Mouse (Mus musculus) stomach, embryonic 16.5 days (tissue): Measurements from ENCODE around the gene Urad. TPM values are rescaled to one million over a fixed set of nuclear protein-coding genes. Genes with fewer than 3 reads are reported as not detected.

Experiments
- ATAC-seq: fragments of 200-750 bp; cut with Nextera tagmentation; 2 replicates; pipeline ENCODE4 v1.8.0; 2017; ENCODE audit warnings: moderate number of reproducible peaks, moderate TSS enrichment; ENCODE audit not compliant: insufficient read depth, low FRiP score
- H3K27ac ChIP-seq: fragments of 300-500 bp; sonication (generic); 2 replicates; pipeline ENCODE4 v1.5.1; 2014; ENCODE audit warnings: low read length
- H3K27me3 ChIP-seq: fragments of 300-500 bp; sonication (generic); 2 replicates; pipeline ENCODE4 v1.6.1; 2014; ENCODE audit warnings: low read length, control low read depth, mixed read lengths; ENCODE audit not compliant: control insufficient read depth, insufficient read depth
- H3K36me3 ChIP-seq: fragments of 300-500 bp; sonication (generic); 2 replicates; pipeline ENCODE4 v1.6.1; 2014; ENCODE audit warnings: low read length; ENCODE audit not compliant: control insufficient read depth, insufficient read depth
- H3K4me1 ChIP-seq: fragments of 300-500 bp; sonication (generic); 2 replicates; pipeline ENCODE4 v1.6.1; 2014; ENCODE audit warnings: low read length, control low read depth, mixed read lengths; ENCODE audit not compliant: control insufficient read depth, insufficient read depth
- H3K4me2 ChIP-seq: fragments of 300-500 bp; sonication (generic); 2 replicates; pipeline ENCODE4 v1.6.1; 2014; ENCODE audit warnings: low read depth, low read length, mixed read lengths
- H3K4me3 ChIP-seq: fragments of 300-500 bp; sonication (generic); replicated peaks from 2 replicates; pipeline ENCODE4 v1.5.1; 2014; ENCODE audit warnings: mild to moderate bottlenecking, low read length
- H3K9ac ChIP-seq: fragments of 300-500 bp; sonication (generic); 2 replicates; pipeline ENCODE4 v1.6.1; 2014; ENCODE audit warnings: low read length
- H3K9me3 ChIP-seq: fragments of 300-500 bp; sonication (generic); replicated peaks from 2 replicates; pipeline ENCODE4 v1.6.1; 2016; ENCODE audit warnings: low read length, control low read depth; ENCODE audit not compliant: control insufficient read depth
- WGBS: fragments of 180-500 bp; shearing (Covaris S2); extraction: QIAGEN DNeasy Blood & Tissue Kit; methylation state at CpG from one replicate; pipeline ENCODE4 v1.1.7; 2014; 5-methylcytosine and 5-hydroxymethylcytosine counted together
- microRNA-seq: library from miRNA; unstranded; fragments of <30 nt; microRNA quantifications from one replicate; pipeline ENCODE4, GENCODE M21; 2016
- polyA plus RNA-seq: library from polyadenylated mRNA; unstranded; fragments of >200 nt; fragmentation: Nextera tagmentation; extraction: Ambion mirVana; gene quantifications from 2 replicates; pipeline ENCODE4 v1.2.1, GENCODE M21; 2015

Gene Urad
- polyA plus RNA-seq, 1 experiment from 2014 or later, result not detected

GRCm38 (mm10) chr5:147269371-147269770 lies 52.9 kb downstream of the Urad start:
- Histone ChIP-seq H3K9me3 (no peaks in the 10 kb centered on the region), H3K4me3 (peak overlapping the region; percentile 41), H3K36me3 (no peaks in the 10 kb centered on the region), H3K9ac (no peak overlapping the region), H3K4me2 (peak overlapping the region; percentile 34; the same call in 1 of the 2 replicates), H3K4me1 (0 out of 2 replicates have a peak, but pooled peaks cover 3% of the 10 kb centered on the region), H3K27ac (no peak overlapping the region), H3K27me3 (peaks cover 80% of the 10 kb centered on the region)
- no peak for ATAC-seq
- 8% methylated on average over 6 of the region's 6 CpGs for WGBS

GRCm38 (mm10) chr5:147268728-147269127 lies 53.5 kb downstream of the Urad start:
- 3% methylated on average over 8 of the region's 8 CpGs for WGBS
- no peak overlapping the region for H3K9ac ChIP-seq
- peak overlapping the region; percentile 34 for H3K4me2 ChIP-seq
- H3K36me3 ChIP-seq, result no peaks in the 10 kb centered on the region
- H3K27ac ChIP-seq, result no peak overlapping the region
- 0 out of 2 replicates have a peak, but pooled peaks cover 3% of the 10 kb centered on the region for H3K4me1 ChIP-seq
- peaks cover 76% of the 10 kb centered on the region for H3K27me3 ChIP-seq
- no peaks in the 10 kb centered on the region for H3K9me3 ChIP-seq
- H3K4me3 ChIP-seq, result 0 out of 2 replicates have a peak overlapping the region, but pooled peaks have one; percentile 41
- no peak for ATAC-seq

GRCm38 (mm10) chr5:147267434-147267833 lies 54.8 kb downstream of the Urad start:
- H3K27me3 ChIP-seq, result peaks cover 69% of the 10 kb centered on the region
- H3K9ac ChIP-seq, result no peak overlapping the region
- no peaks in the 10 kb centered on the region for H3K36me3 ChIP-seq
- peak overlapping the region; percentile 8; the same call in 1 of the 2 replicates for H3K27ac ChIP-seq
- 0 out of 2 replicates have a peak, but pooled peaks cover 3% of the 10 kb centered on the region for H3K4me1 ChIP-seq
- H3K4me3 ChIP-seq, result no peak overlapping the region
- no peaks in the 10 kb centered on the region for H3K9me3 ChIP-seq
- no peak overlapping the region for H3K4me2 ChIP-seq
- no peak for ATAC-seq
- WGBS, result 10% methylated on average over 6 of the region's 6 CpGs

Small RNA genes lying within 50 kb of the gene (microRNA-seq; reads per million reads assigned to microRNA genes)
- not detected for gene Mir7k

Other genes starting within 250 kb of the Urad start
- gene Lnx2, start 245.9 kb downstream of the Urad start, polyA plus RNA-seq, result 18.3 and 20.5 TPM in 2 replicates
- 142 and 145 TPM in 2 replicates for gene Polr1d, start 245.4 kb downstream of the Urad start, polyA plus RNA-seq
- gene Gsx1, start 133.7 kb downstream of the Urad start, polyA plus RNA-seq, result not detected in 2 replicates
- gene Pdx1, start 52.5 kb downstream of the Urad start, polyA plus RNA-seq, result 7.5 and 8.1 TPM in 2 replicates
- 2.5 and 3.4 TPM in 2 replicates for gene Cdx2, start 15.2 kb downstream of the Urad start, polyA plus RNA-seq
- 0.24 and 0.59 TPM in 2 replicates for gene Flt3, start 78.0 kb upstream of the Urad start, polyA plus RNA-seq
- gene Pan3, start 107.7 kb upstream of the Urad start, polyA plus RNA-seq, result 61.5 and 67.9 TPM in 2 replicates